Mouse (Mus musculus) heart, embryonic 11.5 days (tissue): ENCODE data around the gene Cytl1. TPM values are rescaled to one million over a fixed set of nuclear protein-coding genes. Genes with fewer than 3 reads are reported as not detected.
A peak's percentile ranks its signal among the peaks of the same experiment; 100 is the strongest.

Experiments used
- ATAC-seq: fragments of 200-750 bp; cut with Nextera tagmentation; replicated peaks from 2 replicates; pipeline ENCODE4 v1.8.0; 2017; ENCODE audit warnings: moderate library complexity; ENCODE audit not compliant: insufficient number of reproducible peaks, low FRiP score, low TSS enrichment
- H3K27ac ChIP-seq: fragments of 300-500 bp; sonication (generic); 2 replicates; pipeline ENCODE4 v1.5.1; 2014; ENCODE audit warnings: mild to moderate bottlenecking, low read depth, low read length
- H3K27me3 ChIP-seq: fragments of 300-500 bp; sonication (generic); 2 replicates; pipeline ENCODE4 v1.6.1; 2014; ENCODE audit warnings: mild to moderate bottlenecking, low read length, mixed read lengths; ENCODE audit not compliant: control insufficient read depth, insufficient read depth
- H3K36me3 ChIP-seq: fragments of 300-500 bp; sonication (generic); 2 replicates; pipeline ENCODE4 v1.6.1; 2014; ENCODE audit warnings: mild to moderate bottlenecking, low read length, moderate library complexity, mixed read lengths; ENCODE audit not compliant: control insufficient read depth, insufficient read depth
- H3K4me1 ChIP-seq: fragments of 300-500 bp; sonication (generic); 2 replicates; pipeline ENCODE4 v1.6.1; 2014; ENCODE audit warnings: low read length; ENCODE audit not compliant: control insufficient read depth, insufficient read depth
- H3K4me2 ChIP-seq: fragments of 300-500 bp; sonication (generic); 2 replicates; pipeline ENCODE4 v1.6.1; 2014; ENCODE audit warnings: mild to moderate bottlenecking, moderate library complexity
- H3K4me3 ChIP-seq: fragments of 300-500 bp; sonication (generic); 2 replicates; pipeline ENCODE4 v1.5.1; 2014; ENCODE audit warnings: low read depth, low read length
- H3K9ac ChIP-seq: fragments of 300-500 bp; sonication (generic); 2 replicates; pipeline ENCODE4 v1.6.1; 2014; ENCODE audit warnings: mild to moderate bottlenecking, low read depth, low read length, moderate library complexity
- H3K9me3 ChIP-seq: fragments of 300-500 bp; sonication (generic); replicated peaks from 2 replicates; pipeline ENCODE4 v1.6.1; 2016; ENCODE audit warnings: low read length; ENCODE audit not compliant: control insufficient read depth
- WGBS: fragments of 180-500 bp; shearing (Covaris S2); extraction: QIAGEN DNeasy Blood & Tissue Kit; methylation state at CpG from one replicate; pipeline ENCODE4 v1.1.7; 2014; ENCODE audit not compliant: insufficient replicate concordance; 5-methylcytosine and 5-hydroxymethylcytosine counted together
- polyA plus RNA-seq: library from polyadenylated mRNA; unstranded; fragments of >200 nt; fragmentation: Nextera tagmentation; extraction: Ambion mirVana; gene quantifications from 2 replicates; pipeline ENCODE4 v1.2.1, GENCODE M21; 2014

The Cytl1 gene
- 1.8 and 2.3 TPM in 2 replicates for polyA plus RNA-seq

DNA sequence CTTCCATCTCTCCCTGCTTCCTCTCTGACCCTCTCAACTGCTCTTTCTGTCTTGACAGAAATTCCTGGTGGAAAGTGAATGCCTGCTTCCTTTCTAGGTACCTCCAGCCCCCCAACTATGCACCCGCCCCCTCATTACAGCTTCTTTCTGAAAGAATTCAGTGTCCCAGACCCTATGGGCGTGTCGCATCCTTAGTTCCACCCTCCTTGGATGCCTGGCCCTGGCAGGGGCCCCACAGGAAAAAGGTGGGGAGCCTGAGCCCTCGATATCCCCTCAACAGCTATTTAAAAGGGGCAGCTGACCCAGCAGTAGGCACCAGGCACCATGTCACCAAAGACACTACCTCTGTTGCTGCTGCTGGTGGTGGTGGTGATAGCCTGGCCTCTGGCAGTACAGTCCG is at the start of gene Cytl1:
TSS of gene Cytl1 (plus strand) at position 296 of the 400 bp plus-strand sequence.
- Histone ChIP-seq H3K36me3 (no peaks in the 10 kb centered on the region), H3K9ac (no peak within 1 kb of the TSS), H3K4me2 (peak within 1 kb of the TSS; percentile 11; the same call in 1 of the 2 replicates), H3K9me3 (no peaks in the 10 kb centered on the region), H3K27me3 (no peaks in the 10 kb centered on the region), H3K4me3 (no peak within 1 kb of the TSS), H3K4me1 (0 out of 2 replicates have a peak, but pooled peaks cover 4% of the 10 kb centered on the region), H3K27ac (no peak within 1 kb of the TSS)
- 31% methylated on average over 5 of the region's 5 CpGs for WGBS
- no peak for ATAC-seq

DNA sequence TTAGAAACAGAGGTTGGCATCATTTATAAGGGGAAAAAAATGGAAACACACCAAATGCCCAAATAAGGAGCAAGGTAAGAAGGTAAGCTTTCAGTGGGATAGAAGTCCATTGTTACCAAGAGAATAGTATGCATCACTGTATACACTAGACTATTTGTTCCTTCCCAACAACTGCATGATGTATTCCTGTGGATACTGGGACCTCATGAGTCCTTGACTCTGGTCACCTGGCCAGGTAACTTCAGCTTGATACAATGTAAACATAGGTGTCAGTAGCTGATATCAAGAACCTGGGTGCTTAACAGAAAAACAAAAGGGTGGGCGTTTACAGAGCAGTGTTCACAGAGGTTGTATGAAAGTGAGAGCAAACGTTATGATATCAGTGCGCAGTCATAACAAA is 42.6 kb upstream of the Cytl1 start:
- 71% methylated on average over 3 of the region's 3 CpGs for WGBS
- Histone ChIP-seq H3K36me3 (no peaks in the 10 kb centered on the region), H3K4me3 (no peak overlapping the region), H3K27me3 (no peaks in the 10 kb centered on the region), H3K4me1 (no peaks in the 10 kb centered on the region), H3K4me2 (no peak overlapping the region), H3K9me3 (no peaks in the 10 kb centered on the region), H3K9ac (no peak overlapping the region), H3K27ac (no peak overlapping the region)
- no peak for ATAC-seq

DNA sequence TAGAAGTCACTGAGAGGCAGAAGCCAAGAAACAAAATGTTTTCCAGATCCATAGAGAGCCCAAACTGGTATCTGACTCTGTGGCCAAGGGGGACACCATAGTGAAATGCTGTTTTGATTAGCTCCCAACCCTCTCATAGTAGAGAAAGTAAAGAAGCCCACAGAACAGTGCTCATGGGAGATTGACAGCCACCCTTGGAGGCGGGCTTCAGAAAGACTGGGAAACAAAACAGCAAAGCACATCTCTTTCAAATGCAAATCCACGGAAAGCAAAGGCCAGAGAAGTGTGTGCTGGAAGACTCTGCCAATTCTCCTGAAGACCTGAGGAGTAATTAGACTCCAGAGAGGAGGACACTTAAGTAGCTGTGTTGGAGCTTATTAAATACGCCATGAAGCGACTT is 39.5 kb upstream of the Cytl1 start:
- no peaks in the 10 kb centered on the region for H3K27me3 ChIP-seq
- no peak overlapping the region for H3K4me3 ChIP-seq
- WGBS, result 60% methylated on average over 4 of the region's 4 CpGs
- no peaks in the 10 kb centered on the region for H3K36me3 ChIP-seq
- H3K9me3 ChIP-seq, result no peaks in the 10 kb centered on the region
- no peak overlapping the region for H3K27ac ChIP-seq
- no peak overlapping the region for H3K4me2 ChIP-seq
- no peak for ATAC-seq
- no peak overlapping the region for H3K9ac ChIP-seq
- no peaks in the 10 kb centered on the region for H3K4me1 ChIP-seq

DNA sequence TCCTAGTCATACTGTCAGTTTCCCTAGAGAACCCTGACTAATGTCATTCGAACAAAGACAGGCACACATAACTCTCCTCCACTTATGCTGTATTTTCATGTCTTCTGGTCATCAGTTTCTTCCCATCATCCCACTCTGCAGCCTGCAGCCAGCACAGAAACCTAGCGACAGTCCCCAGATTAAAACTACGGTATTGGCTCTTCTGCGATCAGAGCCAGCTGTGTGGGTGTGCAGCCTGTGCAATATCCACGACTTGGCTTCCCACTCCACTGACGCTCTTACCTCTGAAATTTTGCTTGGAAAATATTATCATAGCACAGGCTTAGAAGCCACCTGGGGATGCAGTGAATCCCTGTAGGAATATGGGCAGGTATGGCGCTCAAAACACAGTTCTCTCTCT is 38.0 kb upstream of the Cytl1 start:
- Histone ChIP-seq H3K4me3 (no peak overlapping the region), H3K9ac (no peak overlapping the region), H3K4me1 (no peaks in the 10 kb centered on the region), H3K4me2 (no peak overlapping the region), H3K27me3 (no peaks in the 10 kb centered on the region), H3K9me3 (no peaks in the 10 kb centered on the region), H3K36me3 (no peaks in the 10 kb centered on the region), H3K27ac (no peak overlapping the region)
- WGBS, result 84% methylated on average over 7 of the region's 7 CpGs
- ATAC-seq, result no peak

DNA sequence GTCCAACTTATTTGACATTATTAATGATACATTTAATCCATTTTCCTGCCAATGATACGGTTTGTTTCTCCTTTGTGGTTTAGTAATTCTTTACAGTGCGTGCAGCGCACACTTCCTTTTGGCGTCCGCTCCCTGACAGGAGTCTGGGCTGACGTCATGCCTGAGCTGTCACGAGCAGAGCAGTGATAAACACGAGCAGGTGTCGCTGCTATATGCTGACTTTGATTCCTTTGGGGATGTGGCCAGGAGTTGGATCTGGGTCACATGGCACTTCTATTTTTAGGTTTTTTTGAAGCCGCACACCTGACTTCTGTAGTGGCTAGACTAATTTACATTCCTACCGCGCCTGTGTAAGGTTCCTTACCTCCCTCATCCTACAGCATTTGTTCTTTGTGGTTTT is 35.6 kb upstream of the Cytl1 start:
- Histone ChIP-seq H3K9me3 (no peaks in the 10 kb centered on the region), H3K36me3 (no peaks in the 10 kb centered on the region), H3K4me1 (no peaks in the 10 kb centered on the region), H3K27me3 (no peaks in the 10 kb centered on the region; the same call in 1 of the 2 replicates), H3K9ac (no peak overlapping the region), H3K4me2 (no peak overlapping the region), H3K4me3 (no peak overlapping the region), H3K27ac (no peak overlapping the region)
- WGBS, result 72% methylated on average over 12 of the region's 12 CpGs
- ATAC-seq, result no peak

DNA sequence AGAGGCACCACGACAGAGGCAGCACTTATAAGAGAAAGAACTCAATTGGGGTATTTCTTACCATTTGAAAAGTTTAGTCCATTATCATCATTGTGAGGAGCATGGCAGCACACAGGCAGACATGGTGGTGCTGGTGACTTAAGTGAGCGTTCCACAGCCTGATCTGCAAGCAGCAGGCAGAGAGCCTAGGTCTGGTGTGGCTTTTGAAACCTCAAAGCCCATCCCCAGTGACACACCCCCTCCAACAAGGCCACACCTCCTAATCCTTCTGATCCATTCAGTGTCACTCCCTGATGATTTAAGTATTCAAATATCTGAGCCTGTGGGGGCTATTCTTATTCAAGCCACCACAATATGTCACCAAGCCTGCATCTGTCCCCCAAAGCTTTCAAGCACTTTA is 30.4 kb upstream of the Cytl1 start:
- H3K4me2 ChIP-seq, result no peak overlapping the region
- WGBS, result 75% methylated on average over 2 of the region's 2 CpGs
- ATAC-seq, result no peak
- no peaks in the 10 kb centered on the region for H3K4me1 ChIP-seq
- no peak overlapping the region for H3K27ac ChIP-seq
- no peak overlapping the region for H3K9ac ChIP-seq
- H3K9me3 ChIP-seq, result 0 out of 2 replicates have a peak, but pooled peaks cover 3% of the 10 kb centered on the region
- H3K36me3 ChIP-seq, result no peaks in the 10 kb centered on the region
- no peaks in the 10 kb centered on the region; the same call in 1 of the 2 replicates for H3K27me3 ChIP-seq
- no peak overlapping the region for H3K4me3 ChIP-seq

DNA sequence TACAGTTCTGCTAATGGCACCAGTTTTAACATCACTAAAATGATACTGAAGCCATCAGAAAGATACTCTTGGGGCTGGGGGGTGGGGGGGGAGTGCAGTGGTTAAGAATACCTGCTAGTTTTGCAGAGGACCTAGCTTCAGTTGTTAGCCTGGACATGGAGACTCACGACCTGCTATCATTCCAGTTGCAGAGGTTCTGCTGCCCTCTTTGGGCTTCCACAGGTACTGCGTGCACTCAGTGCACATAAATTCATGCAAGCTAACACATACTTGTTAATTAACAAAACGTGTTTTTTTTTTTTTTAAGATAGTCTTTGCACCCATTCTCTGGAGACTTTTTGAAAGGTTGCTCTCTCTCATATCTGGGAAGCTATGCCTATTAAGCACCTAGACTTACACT is 27.2 kb upstream of the Cytl1 start:
- no peak overlapping the region for H3K27ac ChIP-seq
- no peak overlapping the region for H3K4me3 ChIP-seq
- H3K4me1 ChIP-seq, result no peaks in the 10 kb centered on the region
- 0 out of 2 replicates have a peak, but pooled peaks cover 3% of the 10 kb centered on the region for H3K9me3 ChIP-seq
- H3K36me3 ChIP-seq, result no peaks in the 10 kb centered on the region
- no peak overlapping the region for H3K9ac ChIP-seq
- ATAC-seq, result no peak
- WGBS, result 72% methylated on average over 3 of the region's 3 CpGs
- no peak overlapping the region for H3K4me2 ChIP-seq
- no peaks in the 10 kb centered on the region; the same call in 1 of the 2 replicates for H3K27me3 ChIP-seq

DNA sequence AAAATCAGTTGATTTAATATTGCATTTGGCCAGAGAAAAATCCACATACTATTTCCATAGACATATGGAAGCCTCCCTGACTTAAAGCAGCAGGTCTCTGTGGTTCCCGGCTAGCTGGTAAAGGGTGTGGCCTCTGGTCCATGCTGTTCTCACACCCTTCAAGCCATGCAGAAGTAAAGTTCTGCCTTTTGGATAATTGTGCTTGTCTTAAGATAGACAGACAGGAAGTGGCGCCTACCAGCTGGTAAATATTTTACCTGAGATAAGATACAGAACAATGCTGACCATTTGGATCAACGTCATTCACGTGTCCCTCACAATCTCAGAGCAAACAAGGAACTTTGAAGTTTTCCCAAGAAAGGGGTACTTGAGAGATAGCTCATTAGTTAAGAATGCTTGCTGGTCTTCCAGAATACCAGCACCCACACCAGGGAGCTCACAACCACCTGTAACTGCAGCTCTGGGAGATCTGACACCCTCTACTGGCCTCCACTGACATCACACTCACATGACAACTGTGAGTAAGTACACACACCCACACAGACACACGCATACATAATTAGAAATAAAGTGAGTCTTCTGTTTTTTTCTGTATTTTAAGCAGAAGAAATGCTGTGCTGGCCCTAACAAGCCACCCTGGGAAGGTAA is 25.9 kb upstream of the Cytl1 start:
- no peak overlapping the region for H3K4me2 ChIP-seq
- H3K4me3 ChIP-seq, result no peak overlapping the region
- WGBS, result 66% methylated on average over 5 of the region's 5 CpGs
- no peak for ATAC-seq
- no peaks in the 10 kb centered on the region; the same call in 1 of the 2 replicates for H3K27me3 ChIP-seq
- no peak overlapping the region for H3K9ac ChIP-seq
- no peaks in the 10 kb centered on the region for H3K36me3 ChIP-seq
- no peak overlapping the region for H3K27ac ChIP-seq
- 0 out of 2 replicates have a peak, but pooled peaks cover 3% of the 10 kb centered on the region for H3K9me3 ChIP-seq
- H3K4me1 ChIP-seq, result peaks cover 5% of the 10 kb centered on the region; the same call in 1 of the 2 replicates
